Mouse (Mus musculus): ENCODE measurements around the gene Cfap299. TPM values are rescaled to one million over a fixed set of nuclear protein-coding genes. Genes with fewer than 3 reads are reported as not detected.

Cfap299 gene
- polyA plus RNA-seq, 1 experiment from 2014 or later, result 2.9 TPM

GRCm38 (mm10) chr5:98476539-98476938 is 147.4 kb downstream of the Cfap299 start:
- Histone ChIP-seq H3K4me3 (ENCODE audit: low read depth, low read length) (no peak overlapping the region), H3K9me3 (replicated peaks; ENCODE audit: control insufficient read depth, low read length, poor library complexity, severe bottlenecking) (no peaks in the 10 kb centered on the region), H3K9ac (ENCODE audit: low read depth, low read length) (no peak overlapping the region), H3K27ac (ENCODE audit: low read length) (no peak overlapping the region), H3K36me3 (ENCODE audit: control insufficient read depth, insufficient read depth, low read length) (no peaks in the 10 kb centered on the region), H3K27me3 (ENCODE audit: control insufficient read depth, insufficient read depth, low read depth, low read length) (no peaks in the 10 kb centered on the region), H3K4me2 (ENCODE audit: low read length) (no peak overlapping the region), H3K4me1 (ENCODE audit: control insufficient read depth, insufficient read depth, low read length) (no peaks in the 10 kb centered on the region)
- whole genome bisulfite sequencing, result 89% methylated on average over 3 of the region's 3 CpGs
- no peak for ATAC-seq

GRCm38 (mm10) chr5:98477261-98477660 is 148.2 kb downstream of the Cfap299 start:
- no peaks in the 10 kb centered on the region for H3K36me3 ChIP-seq (ENCODE audit: control insufficient read depth, insufficient read depth, low read length)
- no peak overlapping the region for H3K9ac ChIP-seq (ENCODE audit: low read depth, low read length)
- H3K27me3 ChIP-seq (ENCODE audit: control insufficient read depth, insufficient read depth, low read depth, low read length), result no peaks in the 10 kb centered on the region
- no peak for ATAC-seq
- no peaks in the 10 kb centered on the region for H3K9me3 ChIP-seq (replicated peaks; ENCODE audit: control insufficient read depth, low read length, poor library complexity, severe bottlenecking)
- WGBS, result 88% methylated on average over 8 of the region's 8 CpGs
- no peak overlapping the region for H3K27ac ChIP-seq (ENCODE audit: low read length)
- H3K4me3 ChIP-seq (ENCODE audit: low read depth, low read length), result no peak overlapping the region
- H3K4me2 ChIP-seq (ENCODE audit: low read length), result no peak overlapping the region
- H3K4me1 ChIP-seq (ENCODE audit: control insufficient read depth, insufficient read depth, low read length), result no peaks in the 10 kb centered on the region

- H3K27me3 ChIP-seq (ENCODE audit: control insufficient read depth, insufficient read depth, low read depth, low read length), result no peaks in the 10 kb centered on the region
- H3K4me3 ChIP-seq (ENCODE audit: low read depth, low read length), result no peak overlapping the region
- H3K4me1 ChIP-seq (ENCODE audit: control insufficient read depth, insufficient read depth, low read length), result no peaks in the 10 kb centered on the region
- H3K27ac ChIP-seq (ENCODE audit: low read length), result no peak overlapping the region
- H3K4me2 ChIP-seq (ENCODE audit: low read length), result no peak overlapping the region
- H3K9ac ChIP-seq (ENCODE audit: low read depth, low read length), result no peak overlapping the region
- H3K9me3 ChIP-seq (replicated peaks; ENCODE audit: control insufficient read depth, low read length, poor library complexity, severe bottlenecking), result no peaks in the 10 kb centered on the region
- ATAC-seq, result no peak
- no peaks in the 10 kb centered on the region for H3K36me3 ChIP-seq (ENCODE audit: control insufficient read depth, insufficient read depth, low read length)
- WGBS, result 68% methylated on average over 5 of the region's 5 CpGs
These were observed 154.4 kb downstream of the Cfap299 start for GRCm38 (mm10) chr5:98483507-98483906.

- Histone ChIP-seq H3K9me3 (replicated peaks; ENCODE audit: control insufficient read depth, low read length, poor library complexity, severe bottlenecking) (no peaks in the 10 kb centered on the region), H3K27me3 (ENCODE audit: control insufficient read depth, insufficient read depth, low read depth, low read length) (no peaks in the 10 kb centered on the region), H3K4me2 (ENCODE audit: low read length) (no peak overlapping the region), H3K9ac (ENCODE audit: low read depth, low read length) (no peak overlapping the region), H3K4me3 (ENCODE audit: low read depth, low read length) (no peak overlapping the region), H3K4me1 (ENCODE audit: control insufficient read depth, insufficient read depth, low read length) (no peaks in the 10 kb centered on the region), H3K27ac (ENCODE audit: low read length) (no peak overlapping the region), H3K36me3 (ENCODE audit: control insufficient read depth, insufficient read depth, low read length) (no peaks in the 10 kb centered on the region)
- 74% methylated on average over 1 of the region's 1 CpGs for WGBS
- no peak for ATAC-seq
These were observed 156.1 kb downstream of the Cfap299 start for GRCm38 (mm10) chr5:98485189-98485588.

- Histone ChIP-seq H3K27me3 (ENCODE audit: control insufficient read depth, insufficient read depth, low read depth, low read length) (no peaks in the 10 kb centered on the region), H3K4me2 (ENCODE audit: low read length) (no peak overlapping the region), H3K27ac (ENCODE audit: low read length) (no peak overlapping the region), H3K9ac (ENCODE audit: low read depth, low read length) (no peak overlapping the region), H3K36me3 (ENCODE audit: control insufficient read depth, insufficient read depth, low read length) (no peaks in the 10 kb centered on the region), H3K9me3 (replicated peaks; ENCODE audit: control insufficient read depth, low read length, poor library complexity, severe bottlenecking) (no peaks in the 10 kb centered on the region; the same call in 1 of the 2 replicates), H3K4me3 (ENCODE audit: low read depth, low read length) (no peak overlapping the region), H3K4me1 (ENCODE audit: control insufficient read depth, insufficient read depth, low read length) (no peaks in the 10 kb centered on the region)
- no peak for ATAC-seq
- WGBS, result 79% methylated on average over 4 of the region's 4 CpGs
These were observed 169.2 kb downstream of the Cfap299 start for GRCm38 (mm10) chr5:98498317-98498716.

- Histone ChIP-seq H3K9ac (ENCODE audit: low read depth, low read length) (no peak overlapping the region), H3K9me3 (replicated peaks; ENCODE audit: control insufficient read depth, low read length, poor library complexity, severe bottlenecking) (no peaks in the 10 kb centered on the region), H3K36me3 (ENCODE audit: control insufficient read depth, insufficient read depth, low read length) (no peaks in the 10 kb centered on the region), H3K27ac (ENCODE audit: low read length) (no peak overlapping the region), H3K4me3 (ENCODE audit: low read depth, low read length) (no peak overlapping the region), H3K27me3 (ENCODE audit: control insufficient read depth, insufficient read depth, low read depth, low read length) (no peaks in the 10 kb centered on the region), H3K4me1 (ENCODE audit: control insufficient read depth, insufficient read depth, low read length) (no peaks in the 10 kb centered on the region), H3K4me2 (ENCODE audit: low read length) (no peak overlapping the region)
- WGBS, result 93% methylated on average over 7 of the region's 7 CpGs
- no peak for ATAC-seq
These were observed 187.1 kb downstream of the Cfap299 start for GRCm38 (mm10) chr5:98516214-98516613.

GRCm38 (mm10) chr5:98520118-98520517 is 191.0 kb downstream of the Cfap299 start:
- H3K4me3 ChIP-seq (ENCODE audit: low read depth, low read length), result no peak overlapping the region
- H3K9ac ChIP-seq (ENCODE audit: low read depth, low read length), result no peak overlapping the region
- H3K36me3 ChIP-seq (ENCODE audit: control insufficient read depth, insufficient read depth, low read length), result no peaks in the 10 kb centered on the region
- no peaks in the 10 kb centered on the region for H3K9me3 ChIP-seq (replicated peaks; ENCODE audit: control insufficient read depth, low read length, poor library complexity, severe bottlenecking)
- no peak overlapping the region for H3K27ac ChIP-seq (ENCODE audit: low read length)
- WGBS, result 86% methylated on average over 2 of the region's 2 CpGs
- no peak for ATAC-seq
- no peak overlapping the region for H3K4me2 ChIP-seq (ENCODE audit: low read length)
- H3K27me3 ChIP-seq (ENCODE audit: control insufficient read depth, insufficient read depth, low read depth, low read length), result no peaks in the 10 kb centered on the region
- no peaks in the 10 kb centered on the region for H3K4me1 ChIP-seq (ENCODE audit: control insufficient read depth, insufficient read depth, low read length)

GRCm38 (mm10) chr5:98522270-98522977 is 193.3 kb downstream of the Cfap299 start:
- ATAC-seq, result no peak
- Histone ChIP-seq H3K27me3 (ENCODE audit: control insufficient read depth, insufficient read depth, low read depth, low read length) (no peaks in the 10 kb centered on the region), H3K4me3 (ENCODE audit: low read depth, low read length) (no peak overlapping the region), H3K27ac (ENCODE audit: low read length) (no peak overlapping the region), H3K4me1 (ENCODE audit: control insufficient read depth, insufficient read depth, low read length) (no peaks in the 10 kb centered on the region), H3K4me2 (ENCODE audit: low read length) (no peak overlapping the region), H3K9me3 (replicated peaks; ENCODE audit: control insufficient read depth, low read length, poor library complexity, severe bottlenecking) (no peaks in the 10 kb centered on the region), H3K9ac (ENCODE audit: low read depth, low read length) (no peak overlapping the region), H3K36me3 (ENCODE audit: control insufficient read depth, insufficient read depth, low read length) (no peaks in the 10 kb centered on the region)
- 92% methylated on average over 7 of the region's 7 CpGs for WGBS

GRCm38 (mm10) chr5:98523050-98523449 is 193.9 kb downstream of the Cfap299 start:
- Histone ChIP-seq H3K27me3 (ENCODE audit: control insufficient read depth, insufficient read depth, low read depth, low read length) (no peaks in the 10 kb centered on the region), H3K27ac (ENCODE audit: low read length) (no peak overlapping the region), H3K36me3 (ENCODE audit: control insufficient read depth, insufficient read depth, low read length) (no peaks in the 10 kb centered on the region), H3K4me2 (ENCODE audit: low read length) (no peak overlapping the region), H3K9ac (ENCODE audit: low read depth, low read length) (no peak overlapping the region), H3K4me1 (ENCODE audit: control insufficient read depth, insufficient read depth, low read length) (no peaks in the 10 kb centered on the region), H3K9me3 (replicated peaks; ENCODE audit: control insufficient read depth, low read length, poor library complexity, severe bottlenecking) (no peaks in the 10 kb centered on the region), H3K4me3 (ENCODE audit: low read depth, low read length) (no peak overlapping the region)
- ATAC-seq, result no peak
- WGBS, result 91% methylated on average over 7 of the region's 7 CpGs
